Mouse (Mus musculus) mature B cell (primary cell): Measurements from ENCODE around the gene Tbc1d17.
"Not testable (repeated sequence)": the region's sequence is repeated elsewhere in the genome, so short reads cannot be mapped to it uniquely, and the experiment has no call there.

Experiments
- in situ Hi-C: fragments of 300-500 bp; cut with MboI; formaldehyde crosslinking; loops from 2 replicates; pipeline ENCODE4 v1.14.3; 2019

Gene Tbc1d17

GRCm38 (mm10) chr7:44848561-44849415 is at the start of gene Tbc1d17, which contains the start of gene Akt1s1:
Tbc1d17 (minus strand) TSS chr7:44849079.
Akt1s1 (plus strand) TSS chr7:44848991.
- in situ Hi-C loops: no loop called here

- in situ Hi-C loops: no loop called here
These were observed 49.7 kb upstream of the Tbc1d17 start for GRCm38 (mm10) chr7:44898607-44899006.

- in situ Hi-C loops: no loop called here
These were observed 47.6 kb upstream of the Tbc1d17 start for GRCm38 (mm10) chr7:44896499-44896898.

GRCm38 (mm10) chr7:44895593-44896434 is 46.9 kb upstream of the Tbc1d17 start, which contains the start of gene Fuz:
Fuz (plus strand) TSS chr7:44896079.
- in situ Hi-C loops: no loop called here

- in situ Hi-C loops: no loop called here
These were observed 46.3 kb upstream of the Tbc1d17 start for GRCm38 (mm10) chr7:44895206-44895592.

- in situ Hi-C loops: no loop called here
These were observed 45.3 kb upstream of the Tbc1d17 start for GRCm38 (mm10) chr7:44894175-44894574.

- in situ Hi-C loops: no loop called here
These were observed 44.3 kb upstream of the Tbc1d17 start for GRCm38 (mm10) chr7:44893197-44893596.

GRCm38 (mm10) chr7:44892276-44892921 is 43.5 kb upstream of the Tbc1d17 start, which contains the start of gene Med25:
Med25 (minus strand) TSS chr7:44892712.
- in situ Hi-C loops: no loop called here

GRCm38 (mm10) chr7:44891611-44892010 is 42.7 kb upstream of the Tbc1d17 start:
- in situ Hi-C loops: no loop called here

- in situ Hi-C loops: no loop called here
These were observed 41.9 kb upstream of the Tbc1d17 start for GRCm38 (mm10) chr7:44890737-44891136.

GRCm38 (mm10) chr7:44890180-44890579 is 41.3 kb upstream of the Tbc1d17 start:
- in situ Hi-C loops: no loop called here

GRCm38 (mm10) chr7:44888256-44889105 is 39.6 kb upstream of the Tbc1d17 start:
- in situ Hi-C loops: no loop called here

GRCm38 (mm10) chr7:44886964-44887363 is 38.1 kb upstream of the Tbc1d17 start:
- in situ Hi-C loops: no loop called here

GRCm38 (mm10) chr7:44884637-44885036 is 35.8 kb upstream of the Tbc1d17 start:
- in situ Hi-C loops: no loop called here

- in situ Hi-C loops: no loop called here
These were observed 34.2 kb upstream of the Tbc1d17 start for GRCm38 (mm10) chr7:44883036-44883435.

GRCm38 (mm10) chr7:44877833-44878232 is 29.0 kb upstream of the Tbc1d17 start:
- in situ Hi-C loops: no loop called here

- in situ Hi-C loops: not testable (repeated sequence)
These were observed 22.9 kb upstream of the Tbc1d17 start for GRCm38 (mm10) chr7:44871774-44872173.

GRCm38 (mm10) chr7:44871181-44871580 is 22.3 kb upstream of the Tbc1d17 start:
- in situ Hi-C loops: no loop called here

GRCm38 (mm10) chr7:44870614-44871013 is 21.7 kb upstream of the Tbc1d17 start:
- in situ Hi-C loops: no loop called here

- in situ Hi-C loops: no loop called here
These were observed 21.0 kb upstream of the Tbc1d17 start, which contains the start of gene Ptov1 for GRCm38 (mm10) chr7:44869697-44870528. Ptov1 (minus strand) TSS chr7:44869788.
